Mouse (Mus musculus): ENCODE results near the gene Adora2a.

Gene Adora2a

DNA sequence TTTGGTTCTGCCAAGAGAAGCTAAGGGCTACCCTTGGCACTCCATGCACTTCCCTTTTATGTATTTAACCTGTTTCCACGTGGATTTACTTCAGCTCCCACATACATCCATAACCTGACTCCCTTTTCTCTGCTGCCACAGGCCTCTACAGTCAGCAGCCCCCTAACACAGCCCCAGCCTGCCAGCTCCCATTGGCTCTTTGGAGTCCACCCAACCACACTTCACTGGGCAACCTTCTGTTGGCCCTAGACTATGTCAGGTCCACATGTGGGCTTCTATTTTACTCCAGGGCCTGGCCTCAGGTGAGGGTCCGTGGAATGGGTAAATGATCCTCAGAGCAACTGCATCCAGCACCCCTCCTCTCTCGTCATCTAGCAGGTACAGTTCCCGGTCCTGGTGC is 14.1 kb upstream of the Adora2a start:
- TF ChIP-seq GATA4 (IDR thresholded peaks at IDR 0.05; ENCODE audit: insufficient replicate concordance, low read length) = no peak

DNA sequence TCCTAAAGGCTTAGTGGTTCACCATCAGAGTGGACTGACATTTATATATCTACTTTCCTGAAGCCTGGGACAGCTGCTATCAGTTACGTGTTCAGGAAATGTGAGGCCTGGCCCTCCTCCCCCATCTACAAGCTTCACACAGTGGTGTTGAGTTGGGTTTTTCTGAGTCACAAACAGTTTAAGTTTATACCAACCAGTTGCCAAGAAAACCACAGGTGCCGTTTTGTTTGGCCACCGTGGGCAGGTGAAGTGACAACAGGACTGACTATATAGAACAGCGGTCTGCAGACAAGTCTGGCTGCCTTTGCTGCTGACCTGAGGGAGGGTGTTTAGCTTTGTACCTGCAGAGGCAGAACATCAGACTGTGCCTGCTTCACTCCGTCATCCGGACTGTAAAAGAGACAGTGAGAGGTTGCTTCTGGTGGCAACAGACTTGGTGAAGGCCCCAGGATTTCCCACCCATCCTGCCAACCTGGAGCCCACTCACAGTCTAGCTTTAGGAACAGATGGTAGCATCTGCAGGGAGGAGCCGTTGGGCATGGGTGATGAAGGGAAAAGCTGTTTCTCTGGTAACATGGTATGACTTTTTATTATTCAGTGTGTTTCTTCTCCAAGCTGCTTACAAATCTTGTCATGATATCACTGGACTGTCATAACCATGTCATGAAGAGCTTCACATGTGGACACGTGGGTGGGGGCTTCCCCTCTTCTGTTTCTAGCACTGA is 13.2 kb upstream of the Adora2a start:
- no peak for TF ChIP-seq GATA4 (IDR thresholded peaks at IDR 0.05; ENCODE audit: insufficient replicate concordance, low read length)

DNA sequence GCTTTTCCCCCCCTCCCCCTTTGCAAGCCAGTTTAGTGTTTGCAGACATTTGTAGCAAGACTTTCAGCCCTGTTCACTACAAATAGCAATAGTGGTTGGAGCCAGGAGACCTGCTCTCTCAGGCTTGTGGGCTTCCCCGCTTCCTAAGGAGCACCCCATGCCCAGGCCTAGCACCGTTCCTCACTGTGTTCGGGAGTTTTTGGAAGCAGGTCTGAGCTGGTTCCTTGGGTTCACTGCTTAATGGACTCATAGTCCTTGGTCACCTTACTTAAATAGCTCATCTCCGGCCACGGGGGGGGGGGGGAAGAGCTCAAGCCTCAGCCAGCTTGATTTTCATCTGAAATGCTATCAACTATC is 12.7 kb upstream of the Adora2a start:
- TF ChIP-seq GATA4 (IDR thresholded peaks at IDR 0.05; ENCODE audit: insufficient replicate concordance, low read length) = no peak

DNA sequence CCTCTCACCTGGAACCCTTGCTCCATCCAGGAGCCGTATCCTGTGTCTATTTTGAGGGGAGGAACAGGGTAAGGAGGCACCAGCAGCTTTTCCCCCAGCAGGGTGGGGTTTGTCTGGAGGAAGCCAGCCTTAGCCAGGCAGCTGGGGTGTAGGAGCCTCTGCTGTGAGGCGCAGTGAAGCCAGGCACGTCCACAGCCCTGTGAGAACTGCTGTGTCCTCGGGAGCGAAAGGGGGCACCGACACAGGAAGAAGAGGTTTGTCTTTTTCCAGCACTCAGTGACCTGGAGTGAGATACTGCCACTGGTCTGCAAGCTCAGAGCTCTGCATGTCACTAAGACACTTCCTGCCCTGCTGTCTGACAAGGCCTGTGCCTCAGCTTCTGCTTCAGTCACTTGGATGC is 12.3 kb upstream of the Adora2a start:
- peak; percentile 77; the same call in 1 of the 2 replicates for TF ChIP-seq GATA4 (IDR thresholded peaks at IDR 0.05; ENCODE audit: insufficient replicate concordance, low read length)

DNA sequence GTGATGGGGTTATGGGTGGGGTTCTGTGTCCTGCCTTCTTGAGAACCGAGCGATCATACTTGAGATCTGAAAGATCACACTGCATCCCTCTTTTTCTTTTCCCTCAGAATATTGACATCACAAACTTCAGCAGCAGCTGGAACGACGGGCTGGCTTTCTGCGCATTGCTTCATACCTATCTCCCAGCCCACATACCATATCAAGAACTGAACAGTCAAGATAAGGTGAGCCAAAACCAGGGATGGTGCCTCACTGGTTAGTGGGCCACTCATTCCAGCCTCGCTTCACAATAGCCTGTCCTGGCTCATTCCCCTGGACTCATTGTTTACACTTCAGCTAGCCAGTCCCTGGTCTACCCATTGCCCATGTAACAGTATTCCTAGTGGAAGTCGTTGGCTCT is 9.5 kb upstream of the Adora2a start:
- no peak for TF ChIP-seq GATA4 (IDR thresholded peaks at IDR 0.05; ENCODE audit: insufficient replicate concordance, low read length)

DNA sequence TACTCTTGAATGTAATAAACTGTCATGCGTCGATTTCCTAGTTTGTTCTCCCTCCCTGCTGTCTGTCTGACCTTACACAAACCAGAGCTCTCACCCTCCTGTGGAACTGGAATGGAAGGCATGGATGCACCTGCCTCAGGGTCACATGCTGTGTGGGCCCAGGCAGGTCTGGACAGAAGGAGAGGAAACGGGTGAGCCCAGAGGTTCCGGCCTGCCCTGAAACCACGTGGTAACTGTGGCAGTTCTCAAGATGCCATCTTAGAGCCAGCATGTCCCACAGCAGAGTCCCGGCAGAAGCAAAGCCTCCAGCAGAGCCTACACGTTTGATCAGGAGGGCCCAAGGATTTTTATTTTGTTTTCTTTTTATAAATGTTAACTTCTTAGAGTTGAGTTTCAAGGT is 4.3 kb upstream of the Adora2a start:
- no peak for TF ChIP-seq GATA4 (IDR thresholded peaks at IDR 0.05; ENCODE audit: insufficient replicate concordance, low read length)

DNA sequence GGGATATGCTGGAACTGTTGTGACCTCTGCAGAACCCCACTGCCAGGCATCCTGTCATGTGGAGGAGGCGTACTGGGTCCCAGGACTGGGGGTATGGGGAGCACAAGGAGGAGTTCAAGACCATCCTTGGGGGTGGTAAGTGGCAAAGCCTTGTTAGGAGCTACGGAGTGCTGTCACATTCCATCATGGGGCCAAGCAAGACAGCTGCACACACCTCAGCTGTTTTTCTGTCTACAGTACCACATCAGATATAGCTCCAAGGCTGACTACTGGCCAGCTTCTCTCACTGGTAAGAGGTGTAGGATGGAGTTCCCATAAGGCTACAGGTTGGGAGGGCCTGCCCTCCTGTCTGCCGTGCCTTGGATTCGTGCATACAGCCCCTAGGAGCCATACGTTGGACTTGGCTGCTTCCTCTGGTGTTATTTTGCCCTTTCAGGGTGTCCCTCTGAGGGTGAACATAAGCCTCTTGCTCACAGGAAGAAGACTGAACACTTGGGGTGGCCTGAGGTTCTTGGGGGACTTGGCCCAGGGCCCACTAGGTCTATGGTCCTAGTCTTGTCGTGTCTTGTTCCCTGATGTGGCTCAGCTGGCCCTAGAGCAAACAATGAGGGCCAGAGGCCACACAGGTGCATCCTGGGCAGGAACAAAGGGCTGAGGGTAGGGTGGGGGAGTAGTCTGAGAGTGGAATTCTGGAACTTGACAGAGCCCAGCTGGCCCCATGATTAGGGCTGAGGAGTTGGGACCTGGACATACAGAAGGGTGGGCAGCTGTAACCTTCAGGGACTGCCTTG is 2.3 kb upstream of the Adora2a start:
- TF ChIP-seq GATA4 (IDR thresholded peaks at IDR 0.05; ENCODE audit: insufficient replicate concordance, low read length) = no peak

DNA sequence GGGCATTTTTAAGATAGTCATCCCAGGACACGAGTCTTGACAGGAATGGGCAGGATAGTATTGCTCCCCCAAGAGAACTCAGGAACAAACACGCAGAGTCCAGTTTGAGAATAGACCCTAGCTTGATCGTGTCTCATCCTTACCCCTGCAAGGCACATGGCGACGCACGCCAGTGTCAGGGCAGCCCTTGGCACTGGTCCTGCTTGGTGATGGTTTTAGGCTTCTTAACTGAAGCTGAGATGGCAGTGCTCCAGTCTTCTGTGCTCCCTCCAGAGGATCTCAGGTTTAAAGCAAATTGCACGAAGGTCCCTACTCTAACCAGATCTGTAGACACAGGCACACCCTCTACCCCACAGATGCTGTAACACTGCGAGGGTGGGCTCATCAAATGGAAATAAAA is 921 bp upstream of the Adora2a start:
- TF ChIP-seq GATA4 (IDR thresholded peaks at IDR 0.05; ENCODE audit: insufficient replicate concordance, low read length) = no peak

DNA sequence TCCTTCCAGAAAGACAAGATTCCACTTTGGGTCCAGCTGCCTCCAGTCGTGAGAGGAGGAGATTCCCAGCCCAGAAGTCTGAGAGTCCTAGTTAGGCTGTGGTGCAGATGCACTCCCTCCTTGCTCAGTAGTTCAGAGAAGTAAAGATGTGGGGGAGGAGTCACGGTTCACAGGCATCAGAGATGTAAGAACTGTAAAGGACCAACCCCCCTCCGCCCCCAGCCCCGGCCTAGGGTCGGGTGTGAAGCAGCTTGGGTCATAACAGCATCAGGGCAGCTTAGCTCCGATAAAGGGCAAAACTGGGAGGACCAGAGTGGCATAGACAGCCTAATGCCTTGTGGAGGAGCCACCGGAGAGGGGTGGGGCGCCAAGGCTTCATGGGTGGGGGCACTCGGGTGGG is 205 bp upstream of the Adora2a start:
- no peak for TF ChIP-seq GATA4 (IDR thresholded peaks at IDR 0.05; ENCODE audit: insufficient replicate concordance, low read length)

DNA sequence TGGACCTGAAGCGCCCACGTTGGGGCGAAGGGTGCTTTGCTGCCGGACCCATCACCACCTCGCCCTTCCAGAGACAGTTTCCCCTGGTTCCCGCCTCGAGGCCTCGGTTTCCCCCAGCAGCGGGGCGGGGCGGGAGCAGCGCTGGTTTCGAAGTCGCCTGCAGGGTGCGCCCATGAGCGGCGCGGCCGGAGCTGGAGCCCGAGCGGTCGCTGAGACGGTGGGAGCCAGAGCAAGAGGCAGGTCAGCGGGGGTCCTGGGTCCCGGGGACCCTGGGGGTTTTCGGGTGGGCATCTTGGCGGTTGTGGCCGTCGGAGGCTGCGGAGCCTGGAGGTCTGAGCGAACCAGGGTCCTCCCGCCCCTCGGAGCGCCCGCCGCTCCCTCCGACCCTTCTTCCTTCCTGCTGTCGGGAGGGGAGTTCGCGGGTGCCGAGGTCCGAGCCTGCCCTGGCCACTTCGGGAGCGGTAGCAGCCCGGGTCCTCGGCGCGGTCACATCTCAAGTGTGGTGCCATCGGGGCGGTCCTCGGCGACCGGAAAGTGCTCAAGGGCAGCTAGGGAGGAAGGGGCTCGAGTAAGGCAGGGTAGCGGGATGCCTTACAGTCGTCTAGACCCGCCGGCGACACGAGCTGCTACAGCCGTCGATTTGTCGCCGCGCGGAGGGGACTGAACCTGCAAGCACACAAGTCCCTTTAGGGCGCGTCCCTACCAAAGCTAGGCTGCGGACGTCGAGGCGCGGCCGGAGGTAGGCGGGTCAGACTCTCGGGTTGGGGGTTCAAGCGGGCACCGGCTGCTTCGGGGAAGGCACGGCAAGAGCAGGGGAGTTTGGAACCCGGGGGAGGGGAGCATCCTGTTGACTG is 458 bp downstream of the Adora2a start:
- no peak for TF ChIP-seq GATA4 (IDR thresholded peaks at IDR 0.05; ENCODE audit: insufficient replicate concordance, low read length)

DNA sequence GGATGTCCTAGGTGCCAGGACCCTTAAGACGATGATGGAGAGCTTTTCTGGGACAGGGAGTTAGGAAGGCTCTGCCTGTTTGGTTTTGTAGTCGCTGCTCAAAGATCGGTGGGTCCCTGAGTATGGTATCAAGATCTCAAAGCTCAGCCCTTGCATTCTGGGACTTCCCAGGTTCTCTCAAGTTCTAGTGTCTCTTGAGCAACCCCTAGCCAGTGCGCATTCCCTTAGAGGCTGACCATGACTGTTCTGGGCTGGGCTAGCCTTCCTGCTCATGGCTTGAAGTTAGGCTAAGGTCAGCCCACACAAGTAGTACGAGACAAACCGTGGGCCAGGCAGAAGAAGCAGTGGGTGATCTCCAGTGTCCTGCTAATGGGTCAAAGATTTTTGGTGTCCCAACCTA is 1.5 kb downstream of the Adora2a start:
- no peak for TF ChIP-seq GATA4 (IDR thresholded peaks at IDR 0.05; ENCODE audit: insufficient replicate concordance, low read length)

DNA sequence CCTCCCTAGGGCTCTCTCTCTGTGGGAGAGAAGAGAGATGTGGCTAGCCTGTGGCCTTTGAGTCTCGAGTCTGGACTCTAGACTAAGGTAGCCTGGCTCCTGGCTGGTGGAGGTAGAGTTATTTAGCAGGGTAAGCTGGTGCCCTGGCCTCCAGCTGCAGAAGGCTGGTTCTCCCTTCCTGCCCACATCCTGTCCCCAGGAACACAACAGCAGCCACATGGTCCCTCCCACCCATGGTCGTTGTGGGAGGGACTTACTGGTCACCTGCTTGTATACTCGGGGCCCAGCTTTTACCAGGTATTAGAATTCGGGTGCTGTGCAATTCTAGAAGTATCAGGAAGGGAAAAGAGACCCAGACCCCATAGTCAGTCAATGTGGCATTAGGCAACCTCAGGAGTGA is 3.6 kb downstream of the Adora2a start:
- TF ChIP-seq GATA4 (IDR thresholded peaks at IDR 0.05; ENCODE audit: insufficient replicate concordance, low read length) = no peak

DNA sequence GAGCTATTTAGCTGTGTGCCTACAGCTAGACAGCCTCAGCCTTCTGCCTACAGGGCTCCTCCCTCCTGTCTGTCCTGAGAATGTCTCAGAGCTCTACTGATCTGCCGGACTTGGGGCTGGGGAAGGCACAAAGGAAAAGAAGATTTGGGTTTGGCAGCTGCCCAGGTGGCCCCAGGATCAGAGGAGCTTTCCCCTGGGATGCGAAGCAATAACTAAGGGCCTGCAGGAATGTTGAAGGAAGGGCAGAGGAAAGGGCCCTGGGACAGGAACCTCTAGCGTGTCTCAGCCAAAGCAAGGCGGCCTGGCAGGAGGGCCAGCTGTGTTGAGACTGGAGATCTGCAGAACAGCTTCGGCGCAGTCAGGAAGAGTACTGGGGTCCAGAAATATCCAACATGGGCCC is 6.3 kb downstream of the Adora2a start:
- no peak for TF ChIP-seq GATA4 (IDR thresholded peaks at IDR 0.05; ENCODE audit: insufficient replicate concordance, low read length)

DNA sequence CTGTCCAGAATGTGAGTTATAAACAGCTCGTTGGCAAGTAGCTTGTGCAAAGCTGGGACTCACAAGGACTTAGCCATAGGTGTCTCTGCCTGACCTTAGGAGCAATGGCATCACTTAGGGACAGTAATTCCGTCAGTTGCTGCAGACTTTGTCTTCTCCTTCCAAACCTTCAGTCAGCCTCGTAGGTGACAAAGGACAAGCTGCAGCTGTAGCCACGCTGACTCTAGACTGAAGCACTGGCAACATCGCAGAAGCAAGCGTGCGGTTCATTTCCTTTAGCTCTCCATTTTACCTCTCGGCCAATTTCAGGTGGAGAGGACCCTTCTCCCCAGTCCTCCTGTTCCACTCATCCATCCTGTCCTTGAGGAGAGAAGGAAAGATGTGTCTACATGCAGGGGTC is 7.3 kb downstream of the Adora2a start:
- no peak for TF ChIP-seq GATA4 (IDR thresholded peaks at IDR 0.05; ENCODE audit: insufficient replicate concordance, low read length)

DNA sequence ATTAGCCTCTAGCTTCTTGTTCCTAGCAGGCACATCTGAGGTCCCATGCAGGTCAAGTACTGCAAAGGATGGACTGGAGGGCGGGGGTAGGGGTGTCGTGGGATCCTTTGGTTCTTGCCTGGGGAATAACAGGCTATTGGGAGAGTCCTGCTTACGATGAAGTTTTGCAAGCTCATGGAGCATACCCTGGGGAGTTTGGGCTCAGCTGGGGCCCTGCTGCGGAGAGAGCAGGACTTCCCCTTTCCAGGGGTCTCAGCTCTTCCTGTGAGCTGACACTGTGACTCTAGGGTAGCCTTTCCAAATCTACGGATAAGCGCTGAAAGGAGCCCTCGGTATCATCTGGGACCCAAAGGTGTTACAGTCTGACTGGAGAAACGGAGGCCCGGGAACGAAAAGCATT is 7.7 kb downstream of the Adora2a start:
- TF ChIP-seq GATA4 (IDR thresholded peaks at IDR 0.05; ENCODE audit: insufficient replicate concordance, low read length) = no peak

DNA sequence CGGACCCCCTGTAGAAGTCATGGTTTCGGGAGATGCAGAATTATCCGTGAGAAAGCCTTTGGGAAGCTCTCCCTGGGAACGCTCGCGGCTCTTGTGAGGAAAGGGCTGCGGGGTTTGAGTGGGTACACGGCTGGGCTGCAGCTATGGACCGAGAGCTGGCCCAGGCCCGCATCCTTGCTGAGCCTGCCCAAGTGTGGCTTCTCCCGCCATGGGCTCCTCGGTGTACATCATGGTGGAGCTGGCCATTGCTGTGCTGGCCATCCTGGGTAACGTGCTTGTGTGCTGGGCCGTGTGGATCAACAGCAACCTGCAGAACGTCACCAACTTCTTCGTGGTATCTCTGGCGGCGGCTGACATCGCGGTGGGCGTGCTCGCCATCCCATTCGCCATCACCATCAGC is 9.1 kb downstream of the Adora2a start:
- TF ChIP-seq GATA4 (IDR thresholded peaks at IDR 0.05; ENCODE audit: insufficient replicate concordance, low read length) = no peak
